Mouse (Mus musculus) liver, adult 2 months (tissue): Measurements from ENCODE around the gene Cd52.

Source experiments
- CTCF ChIP-seq: fragments of 200-500 bp; IDR thresholded peaks from 2 replicates; pipeline ENCODE4 v1.5.1; 2011; ENCODE audit warnings: low read depth, low read length, control low read depth
- POLR2A ChIP-seq: fragments of 200-500 bp; IDR thresholded peaks from 2 replicates; pipeline ENCODE4 v1.6.1; 2011; ENCODE audit warnings: low read length, control low read depth; ENCODE audit not compliant: insufficient read depth; ENCODE audit errors: extremely low read depth

DNA sequence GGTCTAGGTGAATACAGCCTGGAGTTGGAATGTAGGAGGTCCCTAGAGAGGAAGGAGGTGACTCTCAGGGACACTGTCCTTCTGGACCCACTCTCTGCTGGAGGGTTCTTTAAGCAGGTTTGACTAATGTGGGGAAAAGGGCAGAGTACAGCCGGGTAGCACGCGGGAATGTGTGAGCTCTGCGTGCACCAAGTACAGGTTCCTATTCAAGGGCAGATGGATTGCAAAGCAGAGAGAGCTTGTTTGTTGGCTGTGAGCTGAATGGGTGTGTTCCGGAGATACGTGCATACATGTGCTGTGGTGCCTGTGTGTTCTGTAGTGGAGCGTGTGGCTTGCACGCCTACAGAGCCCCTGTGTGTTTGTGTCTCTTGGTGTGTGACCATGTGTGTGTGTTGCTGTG, 27.5 kb downstream of the Cd52 start:
- TF ChIP-seq CTCF (no peak), POLR2A (no peak)
